Mouse (Mus musculus) midbrain, postnatal 0 days (tissue): ENCODE results near the gene Rin1. TPM values are rescaled to one million over a fixed set of nuclear protein-coding genes. Genes with fewer than 3 reads are reported as not detected.

Experiments used
- ATAC-seq: fragments of 200-750 bp; cut with Nextera tagmentation; 2 replicates; pipeline ENCODE4 v1.8.0; 2017; ENCODE audit warnings: moderate number of reproducible peaks, mild to moderate bottlenecking, moderate TSS enrichment, moderate library complexity; ENCODE audit not compliant: low FRiP score
- DNase-seq: peaks from one replicate; pipeline ENCODE4 v3.0.0-alpha.2; 2015; ENCODE audit warnings: low spot score
- H3K27ac ChIP-seq: fragments of 300-500 bp; sonication (generic); 2 replicates; pipeline ENCODE4 v1.5.1; 2014; ENCODE audit warnings: low read depth, mild to moderate bottlenecking, low read length, mixed read lengths
- H3K27me3 ChIP-seq: fragments of 300-500 bp; sonication (generic); 2 replicates; pipeline ENCODE4 v1.6.1; 2014; ENCODE audit warnings: low read length, control low read depth, mixed read lengths; ENCODE audit not compliant: insufficient read depth
- H3K36me3 ChIP-seq: fragments of 300-500 bp; sonication (generic); 2 replicates; pipeline ENCODE4 v1.6.1; 2014; ENCODE audit warnings: low read length, control low read depth, mixed read lengths; ENCODE audit not compliant: insufficient read depth
- H3K4me1 ChIP-seq: fragments of 300-500 bp; sonication (generic); 2 replicates; pipeline ENCODE4 v1.6.1; 2014; ENCODE audit warnings: mild to moderate bottlenecking, control low read depth, antibody characterized with exemption, low read length, mixed read lengths; ENCODE audit not compliant: insufficient read depth
- H3K4me2 ChIP-seq: fragments of 300-500 bp; sonication (generic); 2 replicates; pipeline ENCODE4 v1.6.1; 2014; ENCODE audit warnings: low read depth, mild to moderate bottlenecking, low read length, mixed read lengths; ENCODE audit not compliant: poor library complexity, severe bottlenecking
- H3K4me3 ChIP-seq: fragments of 300-500 bp; sonication (generic); 2 replicates; pipeline ENCODE4 v1.5.1; 2014; ENCODE audit warnings: low read depth, mild to moderate bottlenecking, low read length, moderate library complexity
- H3K9ac ChIP-seq: fragments of 300-500 bp; sonication (generic); replicated peaks from 2 replicates; pipeline ENCODE4 v1.6.1; 2014; ENCODE audit warnings: mild to moderate bottlenecking, low read length, moderate library complexity, mixed read lengths; ENCODE audit not compliant: poor library complexity, severe bottlenecking
- H3K9me3 ChIP-seq: fragments of 300-500 bp; sonication (generic); 2 replicates; pipeline ENCODE4 v1.6.1; 2016; ENCODE audit warnings: low read length, control low read depth
- CTCF ChIP-seq: IDR thresholded peaks from 2 replicates; pipeline ENCODE4 v1.5.1; 2016; ENCODE audit warnings: antibody characterized with exemption, mild to moderate bottlenecking
- WGBS: fragments of 180-500 bp; shearing (Covaris S2); extraction: QIAGEN DNeasy Blood & Tissue Kit; methylation state at CpG from one replicate; pipeline ENCODE4 v1.1.7; 2014; 5-methylcytosine and 5-hydroxymethylcytosine counted together
- polyA plus RNA-seq: library from polyadenylated mRNA; unstranded; fragments of >200 nt; fragmentation: Nextera tagmentation; extraction: Ambion mirVana; gene quantifications from 2 replicates; pipeline ENCODE4 v1.2.1, GENCODE M21; 2015
- total RNA-seq: library from RNA; depleted of rRNA; stranded (reverse); fragments of >200 nt; gene quantifications from 2 replicates; pipeline ENCODE4 v1.2.3, GENCODE M21; 2014

Gene Rin1
- total and polyA plus RNA-seq, 2 experiments from 2014 or later: 0.96 to 4.3 TPM

DNA sequence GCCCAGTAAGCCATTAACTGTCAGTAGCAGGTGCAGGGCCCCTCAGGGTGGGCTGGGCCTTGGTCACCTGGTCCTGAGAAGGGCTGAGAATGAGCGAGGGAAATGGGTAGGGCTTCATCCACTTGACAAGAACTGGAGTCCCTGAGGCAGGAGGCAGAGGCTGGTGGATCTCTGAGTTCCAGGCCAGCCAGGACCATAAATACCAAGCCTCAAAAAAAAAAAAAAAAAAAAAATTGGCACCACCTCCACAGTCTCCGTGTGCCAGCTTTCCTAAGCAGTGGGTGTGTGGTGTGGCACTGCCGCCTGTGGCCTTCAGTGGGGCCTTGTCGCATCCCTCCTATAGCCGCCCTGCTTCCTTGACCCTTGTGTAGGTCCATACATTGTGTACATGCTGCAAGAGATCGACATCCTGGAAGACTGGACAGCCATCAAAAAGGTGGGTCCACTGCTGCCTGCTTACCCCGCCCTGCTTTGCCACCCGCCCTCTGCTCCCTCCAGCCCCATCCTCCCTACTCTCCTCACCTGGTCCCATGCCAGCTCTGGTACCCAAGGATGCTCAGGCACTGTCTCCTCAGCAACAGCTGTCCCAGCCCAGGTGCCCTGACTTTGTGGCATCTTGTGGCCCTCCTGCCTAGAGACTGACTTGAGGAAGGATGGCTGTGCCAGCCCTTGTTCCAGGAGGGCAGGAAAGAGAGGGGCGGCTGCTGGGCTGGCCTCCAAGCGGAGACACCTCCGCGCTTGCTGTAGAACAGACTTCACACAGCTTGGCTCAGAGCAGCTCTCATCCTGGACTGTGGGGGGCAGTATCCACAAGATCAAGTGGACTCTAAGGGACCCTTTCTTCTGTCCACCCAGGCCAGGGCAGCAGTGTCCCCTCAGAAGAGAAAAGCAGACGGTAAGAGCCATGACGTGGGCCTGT is 1.9 kb upstream of the Rin1 start:
- ATAC-seq (no peak), DNase-seq (no peak)
- Histone ChIP-seq H3K27ac (no peak overlapping the region), H3K4me1 (peaks cover 3% of the 10 kb centered on the region), H3K27me3 (peaks cover 19% of the 10 kb centered on the region; the same call in 1 of the 2 replicates), H3K4me3 (no peak overlapping the region), H3K36me3 (peaks cover 36% of the 10 kb centered on the region), H3K9ac (no peak overlapping the region), H3K4me2 (no peak overlapping the region), H3K9me3 (no peaks in the 10 kb centered on the region)
- 84% methylated on average over 14 of the region's 14 CpGs for WGBS
- peak; percentile 21; the same call in 1 of the 2 replicates for TF ChIP-seq CTCF

DNA sequence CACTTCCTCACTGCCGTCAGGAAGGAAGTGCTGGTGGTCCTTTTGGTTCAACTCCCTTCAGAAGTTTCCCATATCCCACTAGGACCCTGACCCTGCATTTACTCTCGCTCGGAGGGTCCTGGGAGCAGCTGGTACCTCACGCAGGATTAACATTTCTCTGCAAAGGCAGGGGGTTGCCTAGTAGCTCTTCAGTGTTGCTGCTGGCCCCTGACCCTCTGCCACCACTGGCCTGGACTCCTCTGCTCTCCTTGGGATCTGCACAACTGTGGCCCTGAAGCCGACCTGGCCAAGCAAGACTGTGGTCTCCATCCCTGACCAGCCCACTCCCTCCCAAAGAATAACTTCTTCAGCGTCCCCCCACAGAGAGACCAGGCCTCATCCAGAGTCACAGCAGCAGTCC is 956 bp upstream of the Rin1 start:
- WGBS: 45% methylated on average over 6 of the region's 6 CpGs
- 0 out of 2 replicates have a peak overlapping the region, but pooled peaks have one; percentile 33 for H3K9ac ChIP-seq
- no peak for ATAC-seq

DNA sequence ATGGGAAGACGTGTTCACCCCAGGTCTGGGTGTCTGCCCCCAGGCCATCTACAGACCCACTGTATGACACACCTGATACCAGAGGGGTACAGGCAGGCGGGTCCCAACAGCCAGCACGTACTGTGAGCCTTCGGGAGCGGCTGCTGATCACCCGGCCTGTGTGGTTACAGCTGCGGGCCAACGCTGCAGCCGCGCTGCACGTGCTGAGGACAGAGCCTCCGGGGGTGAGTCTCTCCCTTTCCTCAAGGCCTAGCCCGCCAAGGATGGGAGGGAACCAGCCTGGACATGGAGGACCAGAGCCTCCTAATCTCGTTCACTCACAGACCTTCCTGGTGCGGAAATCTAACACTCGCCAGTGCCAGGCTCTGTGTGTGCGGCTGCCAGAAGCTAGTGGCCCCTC is 750 bp downstream of the Rin1 start:
- Histone ChIP-seq H3K27ac (no peak overlapping the region), H3K27me3 (peaks cover 23% of the 10 kb centered on the region; the same call in 1 of the 2 replicates), H3K4me3 (no peak overlapping the region), H3K4me2 (peak overlapping the region; percentile 10; the same call in 1 of the 2 replicates), H3K9me3 (no peaks in the 10 kb centered on the region), H3K9ac (no peak overlapping the region), H3K36me3 (peaks cover 30% of the 10 kb centered on the region), H3K4me1 (peaks cover 3% of the 10 kb centered on the region)
- TF ChIP-seq CTCF: no peak
- no peak for DNase-seq
- 14% methylated on average over 17 of the region's 17 CpGs for WGBS
- no peak for ATAC-seq

More for the DNA sequence above, 956 bp upstream of the Rin1 start:
- no peak for TF ChIP-seq CTCF
- no peaks in the 10 kb centered on the region for H3K9me3 ChIP-seq
- H3K4me3 ChIP-seq: no peak overlapping the region
- no peak for DNase-seq
- no peak overlapping the region for H3K27ac ChIP-seq
- H3K27me3 ChIP-seq: peaks cover 23% of the 10 kb centered on the region; the same call in 1 of the 2 replicates
- H3K4me2 ChIP-seq: no peak overlapping the region
- peaks cover 34% of the 10 kb centered on the region for H3K36me3 ChIP-seq
- H3K4me1 ChIP-seq: peaks cover 3% of the 10 kb centered on the region

DNA sequence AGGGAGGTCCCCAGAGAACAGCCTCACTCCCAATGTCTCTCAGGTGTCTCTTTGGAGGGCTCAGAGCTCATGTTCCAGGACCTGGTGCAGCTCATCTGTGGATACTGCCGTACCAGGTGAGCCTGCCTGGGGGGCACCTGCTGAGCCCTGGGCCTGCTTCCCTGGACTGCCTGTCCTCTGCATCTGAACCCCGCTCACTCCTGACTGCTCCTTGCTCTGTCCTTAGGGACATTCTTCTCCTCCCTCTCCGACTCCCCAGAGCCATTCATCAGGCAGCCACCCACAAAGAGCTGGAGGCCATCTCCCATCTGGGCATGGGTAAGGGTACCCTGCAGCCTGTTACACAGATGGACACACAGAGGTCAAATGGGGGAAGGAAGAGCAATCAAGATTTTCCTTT is 1.2 kb downstream of the Rin1 start:
- ATAC-seq (no peak), DNase-seq (no peak)
- Histone ChIP-seq H3K4me3 (no peak overlapping the region), H3K9me3 (no peaks in the 10 kb centered on the region), H3K36me3 (peaks cover 26% of the 10 kb centered on the region), H3K27ac (no peak overlapping the region), H3K9ac (no peak overlapping the region), H3K4me1 (peaks cover 3% of the 10 kb centered on the region), H3K27me3 (peaks cover 23% of the 10 kb centered on the region; the same call in 1 of the 2 replicates), H3K4me2 (no peak overlapping the region)
- WGBS: 44% methylated on average over 3 of the region's 3 CpGs
- no peak for TF ChIP-seq CTCF

DNA sequence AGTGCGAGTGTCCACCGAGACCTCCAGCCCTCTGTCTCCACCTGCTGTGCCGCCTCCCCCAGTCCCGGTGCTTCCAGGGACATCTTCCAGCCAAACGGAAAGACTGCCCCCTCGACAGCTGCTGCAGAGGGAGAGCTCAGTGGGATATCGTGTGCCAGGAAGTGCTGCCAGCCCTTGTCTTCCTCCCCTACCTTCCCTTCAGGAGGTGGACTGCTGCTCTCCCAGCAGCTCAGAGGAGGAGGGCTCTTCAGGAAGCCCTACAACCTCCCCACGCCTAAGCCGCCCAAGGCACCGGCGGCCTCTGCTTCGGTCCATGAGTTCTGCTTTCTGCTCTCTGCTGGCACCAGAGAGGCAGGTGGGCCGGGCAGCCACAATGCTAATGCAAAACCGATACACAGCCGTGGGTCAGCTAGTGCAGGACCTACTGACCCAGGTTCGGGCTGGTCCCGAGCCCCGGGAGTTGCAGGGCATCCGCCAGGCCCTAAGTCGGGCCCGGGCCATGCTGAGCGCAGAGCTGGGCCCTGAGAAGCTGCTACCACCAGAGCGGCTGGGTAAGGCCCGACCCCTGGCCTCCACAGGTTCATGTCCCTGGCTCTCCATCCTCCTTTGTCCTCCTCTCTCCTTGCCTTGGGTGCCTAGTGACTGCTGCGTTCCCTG is 2.0 kb downstream of the Rin1 start:
- no peak for DNase-seq
- TF ChIP-seq CTCF: no peak
- Histone ChIP-seq H3K27me3 (peaks cover 23% of the 10 kb centered on the region; the same call in 1 of the 2 replicates), H3K36me3 (peaks cover 20% of the 10 kb centered on the region), H3K9ac (no peak overlapping the region), H3K4me3 (no peak overlapping the region), H3K27ac (no peak overlapping the region), H3K4me2 (no peak overlapping the region), H3K4me1 (peaks cover 3% of the 10 kb centered on the region), H3K9me3 (no peaks in the 10 kb centered on the region)
- ATAC-seq: no peak
- WGBS: 32% methylated on average over 25 of the region's 25 CpGs
